Mouse (Mus musculus): ENCODE measurements around the gene Cpne9.
A peak's percentile ranks its signal among the peaks of the same experiment; 100 is the strongest.

Gene Cpne9

DNA sequence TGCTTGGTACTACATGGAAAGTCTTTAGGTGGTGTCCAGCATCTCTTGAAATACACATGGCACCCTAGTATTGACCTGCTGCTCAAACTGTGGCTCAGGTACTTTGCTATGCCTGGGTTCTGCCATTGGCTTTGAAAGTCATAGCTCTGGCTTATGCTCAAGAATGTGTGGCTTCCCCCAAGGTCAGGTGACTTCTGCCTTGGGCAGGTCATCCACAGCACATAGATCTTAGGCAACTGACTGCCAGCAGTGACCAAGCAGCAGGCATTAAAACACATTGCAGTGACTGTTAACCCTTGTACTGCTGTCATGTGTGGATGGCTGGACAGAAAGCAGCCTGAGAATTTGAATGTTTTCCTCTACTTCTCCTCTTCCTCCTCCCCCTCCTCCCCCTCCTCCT lies 27.2 kb upstream of the Cpne9 start:
- Histone ChIP-seq H3K27me3 (ENCODE audit: insufficient read depth, low read length) (no peaks in the 10 kb centered on the region), H3K4me3 (replicated peaks; ENCODE audit: low read length) (no peak overlapping the region), H3K4me1 (replicated peaks; ENCODE audit: low read depth, low read length) (peaks cover 17% of the 10 kb centered on the region), H3K9me3 (ENCODE audit: low read length) (no peaks in the 10 kb centered on the region), H3K36me3 (ENCODE audit: insufficient read depth, low read length) (peaks cover 95% of the 10 kb centered on the region)
- TF ChIP-seq CTCF (conservative IDR thresholded peaks at IDR 0.05; ENCODE audit: low read length) (no peak), POU5F1 (IDR thresholded peaks at IDR 0.05; ENCODE audit: borderline replicate concordance, low read length) (no peak), NANOG (IDR thresholded peaks at IDR 0.05; ENCODE audit: borderline replicate concordance, low read length) (no peak)

DNA sequence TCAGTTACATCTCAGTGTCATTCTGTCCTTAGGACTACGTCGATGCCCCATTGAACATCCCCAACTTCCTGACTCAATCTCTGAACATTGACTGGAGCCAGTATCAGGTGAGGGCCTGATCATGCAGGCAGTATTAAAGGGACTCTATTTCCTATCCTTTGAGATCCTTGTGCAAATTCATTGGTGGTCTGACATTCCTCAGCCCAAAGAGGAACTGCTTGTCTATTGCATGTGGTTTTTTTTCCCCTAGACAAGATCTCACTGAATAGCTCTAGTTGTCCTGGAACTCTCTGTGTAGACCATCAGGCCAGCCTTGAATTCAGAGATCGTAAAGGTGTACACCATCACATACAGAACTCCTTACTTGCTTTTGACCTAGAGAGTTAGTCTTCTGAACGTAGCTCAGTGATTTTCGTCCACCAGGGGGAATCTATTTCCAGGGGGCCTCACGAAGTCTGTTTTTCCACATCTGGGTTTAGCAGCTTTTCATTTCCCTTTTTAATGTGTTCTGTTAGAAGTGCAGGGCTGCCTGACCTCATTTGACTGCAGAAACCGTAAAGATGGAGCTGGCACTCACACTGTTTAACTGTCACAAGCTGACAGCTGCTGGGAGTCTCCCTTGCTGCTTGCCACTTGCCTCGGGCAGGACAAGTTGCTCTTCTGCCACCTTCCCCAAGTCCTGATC lies 20.8 kb upstream of the Cpne9 start:
- H3K27me3 ChIP-seq (ENCODE audit: insufficient read depth, low read length) = no peaks in the 10 kb centered on the region
- no peak overlapping the region for H3K4me3 ChIP-seq (replicated peaks; ENCODE audit: low read length)
- TF ChIP-seq POU5F1 (IDR thresholded peaks at IDR 0.05; ENCODE audit: borderline replicate concordance, low read length) = no peak
- TF ChIP-seq NANOG (IDR thresholded peaks at IDR 0.05; ENCODE audit: borderline replicate concordance, low read length) = no peak
- no peak for TF ChIP-seq CTCF (conservative IDR thresholded peaks at IDR 0.05; ENCODE audit: low read length)

DNA sequence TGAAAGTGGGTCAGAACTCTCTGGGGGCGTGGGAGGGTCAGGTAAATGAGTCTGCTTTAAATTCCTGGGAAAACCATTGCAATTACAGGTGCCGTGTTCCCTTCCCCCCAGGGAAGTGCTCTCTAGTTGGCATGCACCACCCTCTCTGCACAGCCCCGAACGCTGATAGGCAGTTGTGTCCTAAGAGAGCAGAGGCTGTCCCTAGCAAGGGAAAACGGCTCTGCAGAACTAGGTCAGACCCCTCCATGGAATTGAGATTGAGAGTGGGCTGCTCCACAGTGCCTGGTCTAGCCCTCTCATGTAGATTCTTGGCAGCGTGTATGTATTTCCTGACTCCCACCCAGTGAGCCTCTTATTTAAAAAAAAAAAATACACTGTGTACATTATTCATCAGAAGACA lies 18.6 kb upstream of the Cpne9 start:
- no peaks in the 10 kb centered on the region for H3K27me3 ChIP-seq (ENCODE audit: insufficient read depth, low read length)
- peaks cover 97% of the 10 kb centered on the region for H3K36me3 ChIP-seq (ENCODE audit: insufficient read depth, low read length)
- H3K9me3 ChIP-seq (ENCODE audit: low read length) = no peaks in the 10 kb centered on the region
- TF ChIP-seq CTCF (conservative IDR thresholded peaks at IDR 0.05; ENCODE audit: low read length) = no peak
- TF ChIP-seq NANOG (IDR thresholded peaks at IDR 0.05; ENCODE audit: borderline replicate concordance, low read length) = no peak
- TF ChIP-seq POU5F1 (IDR thresholded peaks at IDR 0.05; ENCODE audit: borderline replicate concordance, low read length) = no peak
- no peak overlapping the region for H3K4me3 ChIP-seq (replicated peaks; ENCODE audit: low read length)
- H3K4me1 ChIP-seq (replicated peaks; ENCODE audit: low read depth, low read length) = peaks cover 83% of the 10 kb centered on the region

More for the DNA sequence above, 20.8 kb upstream of the Cpne9 start:
- H3K36me3 ChIP-seq (ENCODE audit: insufficient read depth, low read length) = peaks cover 97% of the 10 kb centered on the region
- H3K4me1 ChIP-seq (replicated peaks; ENCODE audit: low read depth, low read length) = peaks cover 69% of the 10 kb centered on the region
- no peaks in the 10 kb centered on the region for H3K9me3 ChIP-seq (ENCODE audit: low read length)

DNA sequence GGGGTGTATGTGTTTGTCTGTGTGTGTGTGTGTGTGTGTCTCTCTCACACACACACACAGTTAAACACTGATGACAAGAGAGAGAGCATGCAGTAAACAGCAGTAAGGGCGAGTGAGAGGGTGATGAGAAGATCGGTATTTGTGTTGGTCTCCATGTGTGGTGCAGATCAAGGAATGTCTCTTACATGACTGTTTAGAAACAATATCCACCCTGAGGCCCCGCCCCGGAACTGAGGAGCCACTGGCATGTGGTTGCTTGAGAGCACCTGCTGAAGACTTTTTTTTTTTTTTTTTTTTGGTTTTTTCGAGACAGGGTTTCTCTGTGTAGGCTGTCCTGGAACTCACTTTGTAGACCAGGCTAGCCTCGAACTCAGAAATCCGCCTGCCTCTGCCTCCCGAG lies 17.7 kb upstream of the Cpne9 start:
- no peak for TF ChIP-seq CTCF (conservative IDR thresholded peaks at IDR 0.05; ENCODE audit: low read length)
- no peak for TF ChIP-seq POU5F1 (IDR thresholded peaks at IDR 0.05; ENCODE audit: borderline replicate concordance, low read length)
- TF ChIP-seq NANOG (IDR thresholded peaks at IDR 0.05; ENCODE audit: borderline replicate concordance, low read length) = no peak
- no peak overlapping the region for H3K4me3 ChIP-seq (replicated peaks; ENCODE audit: low read length)
- peaks cover 97% of the 10 kb centered on the region for H3K36me3 ChIP-seq (ENCODE audit: insufficient read depth, low read length)
- peaks cover 81% of the 10 kb centered on the region for H3K4me1 ChIP-seq (replicated peaks; ENCODE audit: low read depth, low read length)
- H3K27me3 ChIP-seq (ENCODE audit: insufficient read depth, low read length) = no peaks in the 10 kb centered on the region
- no peaks in the 10 kb centered on the region for H3K9me3 ChIP-seq (ENCODE audit: low read length)

DNA sequence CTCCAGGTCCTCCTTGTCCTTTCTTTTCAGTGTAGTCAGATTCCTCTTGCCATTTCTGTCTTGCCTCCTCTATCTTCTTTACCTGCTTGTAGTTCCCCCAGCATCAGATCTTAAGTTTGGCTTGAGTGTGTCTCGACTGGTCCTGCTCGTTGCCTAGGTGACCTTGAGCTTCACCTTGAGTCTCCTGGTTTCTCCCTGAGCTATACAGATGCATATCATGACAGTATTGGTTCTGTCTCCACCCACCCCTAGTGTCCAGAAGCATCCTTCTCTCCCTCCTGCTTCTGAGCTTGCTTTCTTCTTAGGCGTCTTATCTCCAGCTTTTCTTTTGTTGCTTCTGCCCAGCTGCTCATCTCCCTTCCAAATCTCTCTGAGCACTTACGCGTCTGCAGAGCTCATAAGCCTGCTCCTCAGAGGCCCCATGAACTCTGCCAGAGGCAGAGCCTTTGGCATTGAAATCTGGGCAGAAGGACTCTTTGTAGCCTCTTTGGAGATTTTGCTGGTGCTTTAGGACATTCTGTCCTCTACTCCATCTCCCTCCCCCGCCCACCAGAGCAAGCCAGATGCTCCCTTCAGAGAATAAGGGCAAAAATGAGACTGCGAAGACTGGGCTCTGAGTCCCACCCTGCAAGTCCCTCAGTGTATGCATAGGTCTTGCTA lies 15.0 kb upstream of the Cpne9 start:
- Histone ChIP-seq H3K9me3 (ENCODE audit: low read length) (no peaks in the 10 kb centered on the region), H3K4me1 (replicated peaks; ENCODE audit: low read depth, low read length) (peaks cover 71% of the 10 kb centered on the region), H3K4me3 (replicated peaks; ENCODE audit: low read length) (peak overlapping the region; percentile 35; the same call in 1 of the 2 replicates), H3K27me3 (ENCODE audit: insufficient read depth, low read length) (no peaks in the 10 kb centered on the region), H3K36me3 (ENCODE audit: insufficient read depth, low read length) (peaks cover 97% of the 10 kb centered on the region)
- TF ChIP-seq CTCF (conservative IDR thresholded peaks at IDR 0.05; ENCODE audit: low read length) (no peak), POU5F1 (IDR thresholded peaks at IDR 0.05; ENCODE audit: borderline replicate concordance, low read length) (no peak), NANOG (IDR thresholded peaks at IDR 0.05; ENCODE audit: borderline replicate concordance, low read length) (no peak)

DNA sequence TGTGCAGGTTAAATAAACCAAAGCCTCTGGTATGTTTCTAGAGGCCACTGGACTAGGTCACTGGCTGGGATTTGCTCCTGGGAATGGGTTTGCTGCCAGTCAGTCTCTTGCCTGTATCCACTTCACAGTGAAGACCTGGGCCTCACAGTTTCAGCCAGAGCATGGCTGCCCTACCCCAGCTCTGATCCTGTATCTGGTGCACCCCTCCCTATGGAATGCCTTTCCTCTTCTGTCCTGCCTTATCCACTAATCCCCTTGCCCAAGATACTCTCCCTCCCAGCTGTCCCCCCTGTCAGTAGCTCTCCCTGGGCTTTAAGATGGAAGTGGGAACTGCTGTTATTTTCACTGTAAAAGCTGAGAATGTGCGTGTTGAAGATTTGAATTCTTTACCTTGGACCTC lies 14.1 kb upstream of the Cpne9 start:
- no peak for TF ChIP-seq POU5F1 (IDR thresholded peaks at IDR 0.05; ENCODE audit: borderline replicate concordance, low read length)
- no peak for TF ChIP-seq NANOG (IDR thresholded peaks at IDR 0.05; ENCODE audit: borderline replicate concordance, low read length)
- no peak for TF ChIP-seq CTCF (conservative IDR thresholded peaks at IDR 0.05; ENCODE audit: low read length)

GRCm38 (mm10) chr6:113272365-113272764 lies 9.7 kb upstream of the Cpne9 start:
- no peaks in the 10 kb centered on the region for H3K9me3 ChIP-seq (ENCODE audit: low read length)
- no peaks in the 10 kb centered on the region for H3K27me3 ChIP-seq (ENCODE audit: insufficient read depth, low read length)
- H3K4me1 ChIP-seq (replicated peaks; ENCODE audit: low read depth, low read length) = peaks cover 21% of the 10 kb centered on the region
- no peak overlapping the region for H3K4me3 ChIP-seq (replicated peaks; ENCODE audit: low read length)
- H3K36me3 ChIP-seq (ENCODE audit: insufficient read depth, low read length) = peaks cover 96% of the 10 kb centered on the region
- TF ChIP-seq POU5F1 (IDR thresholded peaks at IDR 0.05; ENCODE audit: borderline replicate concordance, low read length) (no peak), NANOG (IDR thresholded peaks at IDR 0.05; ENCODE audit: borderline replicate concordance, low read length) (no peak), CTCF (conservative IDR thresholded peaks at IDR 0.05; ENCODE audit: low read length) (no peak)

More for the DNA sequence above, 14.1 kb upstream of the Cpne9 start:
- Histone ChIP-seq H3K4me1 (replicated peaks; ENCODE audit: low read depth, low read length) (peaks cover 62% of the 10 kb centered on the region), H3K36me3 (ENCODE audit: insufficient read depth, low read length) (peaks cover 97% of the 10 kb centered on the region), H3K27me3 (ENCODE audit: insufficient read depth, low read length) (no peaks in the 10 kb centered on the region), H3K4me3 (replicated peaks; ENCODE audit: low read length) (no peak overlapping the region), H3K9me3 (ENCODE audit: low read length) (no peaks in the 10 kb centered on the region)

DNA sequence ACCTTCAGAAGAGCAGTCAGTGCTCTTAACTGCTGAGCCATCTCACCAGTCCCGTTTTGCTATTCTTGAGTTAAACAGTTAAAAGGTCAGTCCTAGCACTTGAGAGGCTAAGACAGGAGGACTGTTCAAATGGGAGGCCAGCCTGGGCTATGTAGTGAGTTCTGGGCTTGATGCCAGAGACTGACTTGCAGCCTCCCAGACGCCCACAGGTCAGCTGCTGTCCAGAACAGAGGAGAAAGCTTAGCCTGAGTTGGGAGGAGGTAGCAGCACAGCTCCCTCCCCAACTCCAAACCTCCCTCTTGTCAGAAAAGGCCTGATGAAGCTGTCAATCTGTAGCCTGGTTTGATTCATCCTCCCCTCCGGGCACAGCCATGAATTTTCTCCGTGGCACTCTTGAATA lies 5.3 kb upstream of the Cpne9 start:
- TF ChIP-seq CTCF (conservative IDR thresholded peaks at IDR 0.05; ENCODE audit: low read length) = no peak
- no peak for TF ChIP-seq NANOG (IDR thresholded peaks at IDR 0.05; ENCODE audit: borderline replicate concordance, low read length)
- no peak for TF ChIP-seq POU5F1 (IDR thresholded peaks at IDR 0.05; ENCODE audit: borderline replicate concordance, low read length)
- Histone ChIP-seq H3K36me3 (ENCODE audit: insufficient read depth, low read length) (peaks cover 92% of the 10 kb centered on the region), H3K27me3 (ENCODE audit: insufficient read depth, low read length) (0 out of 2 replicates have a peak, but pooled peaks cover 4% of the 10 kb centered on the region), H3K4me3 (replicated peaks; ENCODE audit: low read length) (no peak overlapping the region), H3K4me1 (replicated peaks; ENCODE audit: low read depth, low read length) (peaks cover 14% of the 10 kb centered on the region), H3K9me3 (ENCODE audit: low read length) (no peaks in the 10 kb centered on the region)

All from E14TG2a.4 (cell line).